Mouse (Mus musculus) heart, adult 2 months (tissue): ENCODE measurements around the gene Fxyd6. TPM values are rescaled to one million over a fixed set of nuclear protein-coding genes. Genes with fewer than 3 reads are reported as not detected.

Experiments used
- DNase-seq, 2 experiments: peaks; one replicate each; pipeline ENCODE4 v3.0.0; 2021
- H3K27ac ChIP-seq: fragments of 200-600 bp; 2 replicates; pipeline ENCODE4 v1.8.1; 2022
- H3K27me3 ChIP-seq: fragments of 200-500 bp; 2 replicates; pipeline ENCODE4 v1.6.1; 2012; ENCODE audit warnings: mild to moderate bottlenecking, low read length, inconsistent platforms, mixed read lengths; ENCODE audit not compliant: control insufficient read depth, insufficient read depth
- H3K36me3 ChIP-seq: fragments of 200-500 bp; 2 replicates; pipeline ENCODE4 v1.6.1; 2012; ENCODE audit warnings: low read length, inconsistent platforms; ENCODE audit not compliant: control insufficient read depth, insufficient read depth
- H3K4me1 ChIP-seq: fragments of 200-500 bp; 2 replicates; pipeline ENCODE4 v1.6.1; 2011; ENCODE audit warnings: low read length; ENCODE audit not compliant: control insufficient read depth, insufficient read depth
- H3K4me3 ChIP-seq: fragments of 200-600 bp; 2 replicates; pipeline ENCODE4 v1.8.1; 2022
- H3K79me2 ChIP-seq: fragments of 200-500 bp; replicated peaks from 2 replicates; pipeline ENCODE4 v1.6.1; 2012; ENCODE audit warnings: mild to moderate bottlenecking, inconsistent platforms, low read length, moderate library complexity, mixed read lengths; ENCODE audit not compliant: control insufficient read depth, insufficient read depth
- H3K9ac ChIP-seq: fragments of 200-500 bp; 2 replicates; pipeline ENCODE4 v1.6.1; 2012; ENCODE audit warnings: low read depth, mild to moderate bottlenecking, control low read depth, inconsistent platforms, low read length, mixed read lengths
- CTCF ChIP-seq: fragments of 200-600 bp; IDR thresholded peaks from 2 replicates; pipeline ENCODE4 v1.8.1; 2022; ENCODE audit warnings: antibody characterized with exemption, mild to moderate bottlenecking, moderate library complexity
- EP300 ChIP-seq: fragments of 200-500 bp; IDR thresholded peaks from 2 replicates; pipeline ENCODE4 v1.6.1; 2011; ENCODE audit warnings: low read depth, low read length, control low read depth; ENCODE audit not compliant: insufficient read depth
- POLR2A ChIP-seq: fragments of 200-500 bp; IDR thresholded peaks from 2 replicates; pipeline ENCODE4 v1.6.1; 2011; ENCODE audit warnings: mild to moderate bottlenecking, low read depth, low read length, control low read depth; ENCODE audit not compliant: insufficient read depth
- WGBS: fragments of 180-500 bp; shearing (Covaris S2); methylation state at CpG from one replicate; pipeline ENCODE4 v1.1.7; 2018; 5-methylcytosine and 5-hydroxymethylcytosine counted together
- intact Hi-C: fragments of 180-260 bp; cut with DNase I; formaldehyde crosslinking; loops from one replicate; pipeline ENCODE4 v1.15.1; 2025
- polyA plus RNA-seq: library from polyadenylated mRNA; depleted of rRNA; stranded (reverse); fragments of >200 nt; gene quantifications from 2 replicates; pipeline ENCODE4 v1.2.3, GENCODE M21; 2012
- total RNA-seq, 2 experiments: library from RNA; stranded (reverse); gene quantifications; 2 replicates each; pipeline ENCODE4 v1.2.3; 2021

Gene Fxyd6
- total and polyA plus RNA-seq, 3 experiments = 13.8 to 40.8 (median 14.2) TPM

- H3K4me1 ChIP-seq = peaks cover 23% of the 10 kb centered on the region
- TF ChIP-seq CTCF = no peak
- no peak for TF ChIP-seq POLR2A
- TF ChIP-seq EP300 = peak; percentile 61
- no peaks in the 10 kb centered on the region; the same call in 1 of the 2 replicates for H3K79me2 ChIP-seq
- peaks cover 3% of the 10 kb centered on the region for H3K36me3 ChIP-seq
- peak; percentile 41 to 56 for DNase-seq
- no peak overlapping the region for H3K4me3 ChIP-seq
- no peak overlapping the region for H3K9ac ChIP-seq
- intact Hi-C loops = no loop called here
- WGBS = 10% methylated on average over 5 of the region's 5 CpGs
- peak overlapping the region; percentile 73 for H3K27ac ChIP-seq
- H3K27me3 ChIP-seq = no peaks in the 10 kb centered on the region
These were observed 1.6 kb upstream of the Fxyd6 start for GRCm38 (mm10) chr9:45368341-45368901.

GRCm38 (mm10) chr9:45370616-45371336 is 791 bp downstream of the Fxyd6 start:
- Histone ChIP-seq H3K36me3 (peaks cover 3% of the 10 kb centered on the region), H3K79me2 (no peaks in the 10 kb centered on the region; the same call in 1 of the 2 replicates), H3K27me3 (no peaks in the 10 kb centered on the region), H3K4me1 (peaks cover 25% of the 10 kb centered on the region), H3K4me3 (peak overlapping the region; percentile 59), H3K9ac (peak overlapping the region; percentile 78), H3K27ac (peak overlapping the region; percentile 53)
- DNase-seq = no peak
- intact Hi-C loops = no loop called here
- WGBS = 25% methylated on average over 25 of the region's 25 CpGs
- TF ChIP-seq EP300 (no peak), CTCF (no peak), POLR2A (no peak)

- Histone ChIP-seq H3K4me1 (peaks cover 25% of the 10 kb centered on the region), H3K36me3 (peaks cover 3% of the 10 kb centered on the region), H3K27me3 (no peaks in the 10 kb centered on the region), H3K9ac (no peak overlapping the region), H3K79me2 (no peaks in the 10 kb centered on the region; the same call in 1 of the 2 replicates), H3K4me3 (no peak overlapping the region), H3K27ac (no peak overlapping the region)
- no peak for DNase-seq
- TF ChIP-seq EP300 = no peak
- no peak for TF ChIP-seq POLR2A
- no peak for TF ChIP-seq CTCF
- 70% methylated on average over 2 of the region's 2 CpGs for WGBS
- intact Hi-C loops = no loop called here
These were observed 1.3 kb downstream of the Fxyd6 start for GRCm38 (mm10) chr9:45371337-45371707.

GRCm38 (mm10) chr9:45373896-45374295 is 3.9 kb downstream of the Fxyd6 start:
- Histone ChIP-seq H3K4me3 (no peak overlapping the region), H3K27me3 (no peaks in the 10 kb centered on the region), H3K36me3 (peaks cover 1% of the 10 kb centered on the region), H3K4me1 (peaks cover 15% of the 10 kb centered on the region), H3K9ac (no peak overlapping the region), H3K27ac (no peak overlapping the region), H3K79me2 (no peaks in the 10 kb centered on the region; the same call in 1 of the 2 replicates)
- no peak for DNase-seq
- intact Hi-C loops = no loop called here
- WGBS = 48% methylated on average over 3 of the region's 3 CpGs
- no peak for TF ChIP-seq CTCF
- no peak for TF ChIP-seq POLR2A
- TF ChIP-seq EP300 = no peak

- 80% methylated on average over 6 of the region's 6 CpGs for WGBS
- intact Hi-C loops = no loop called here
- no peak overlapping the region for H3K9ac ChIP-seq
- no peaks in the 10 kb centered on the region for H3K27me3 ChIP-seq
- H3K36me3 ChIP-seq = no peaks in the 10 kb centered on the region
- peaks cover 9% of the 10 kb centered on the region for H3K4me1 ChIP-seq
- no peak overlapping the region for H3K4me3 ChIP-seq
- no peak for TF ChIP-seq POLR2A
- TF ChIP-seq CTCF = no peak
- no peak for DNase-seq
- H3K27ac ChIP-seq = no peak overlapping the region
- H3K79me2 ChIP-seq = no peaks in the 10 kb centered on the region; the same call in 1 of the 2 replicates
These were observed 5.1 kb downstream of the Fxyd6 start for GRCm38 (mm10) chr9:45374988-45375502.

- intact Hi-C loops = no loop called here
These were observed 6.4 kb downstream of the Fxyd6 start for GRCm38 (mm10) chr9:45376427-45376826.

More at GRCm38 (mm10) chr9:45376427-45376826, 6.4 kb downstream of the Fxyd6 start:
- Histone ChIP-seq H3K36me3 (no peaks in the 10 kb centered on the region), H3K27ac (no peak overlapping the region), H3K4me1 (peaks cover 7% of the 10 kb centered on the region), H3K27me3 (no peaks in the 10 kb centered on the region), H3K9ac (no peak overlapping the region), H3K79me2 (no peaks in the 10 kb centered on the region), H3K4me3 (no peak overlapping the region)
- 48% methylated on average over 4 of the region's 4 CpGs for WGBS
- TF ChIP-seq EP300 (no peak), CTCF (no peak), POLR2A (no peak)
- DNase-seq = no peak
